Mouse (Mus musculus): ENCODE results near the gene Gm9639.

DNA sequence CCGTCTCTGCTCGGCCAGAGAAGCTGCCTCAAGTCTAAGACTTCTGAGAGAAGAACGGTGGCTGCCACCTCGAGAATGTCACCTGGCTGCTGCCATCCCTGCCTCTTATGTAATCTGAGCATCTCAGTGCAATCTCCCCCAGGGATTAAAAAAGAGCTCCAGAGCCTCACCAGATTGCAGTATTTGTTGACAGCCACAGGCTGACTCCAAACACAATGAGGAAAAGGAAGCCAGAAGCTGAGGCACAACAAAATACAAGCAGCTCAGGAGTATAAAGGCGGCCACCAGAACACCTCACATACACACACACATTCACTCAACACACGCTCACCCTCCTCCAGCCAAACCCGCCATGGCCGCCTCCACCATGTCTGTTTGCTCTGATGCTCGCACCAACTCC, 40.8 kb upstream of the Gm9639 start, which contains the start of gene Krtap10-10:
- TF ChIP-seq GATA1 (IDR thresholded peaks at IDR 0.05; ENCODE audit: low read length) (no peak), TAL1 (IDR thresholded peaks at IDR 0.05; ENCODE audit: low read length) (no peak)

Measured in erythroblast, embryonic 14.5 days (primary cell).